Mouse (Mus musculus) hematopoietic stem cell, adult 5-6 weeks (primary cell): ENCODE measurements around the gene Fam192a. TPM values are rescaled to one million over a fixed set of nuclear protein-coding genes. Genes with fewer than 3 reads are reported as not detected.
A peak's percentile ranks its signal among the peaks of the same experiment; 100 is the strongest.

Source experiments
- ATAC-seq, 2 experiments: fragments of 125-278 bp in 1 of 2; replicated peaks in 1 of 2; 2 replicates each; pipeline ENCODE4 v1.8.0; 2016 to 2017; ENCODE audit warnings: inconsistent platforms in 2 of 2, mild to moderate bottlenecking in 2 of 2, moderate number of reproducible peaks in 2 of 2, low read depth in 1 of 2, moderate TSS enrichment in 1 of 2; ENCODE audit not compliant: low FRiP score in 2 of 2, poor library complexity in 2 of 2, severe bottlenecking in 2 of 2, insufficient read depth in 1 of 2, low TSS enrichment in 1 of 2
- total RNA-seq: library from RNA; stranded (forward); fragments of 172-1452, 232-1000 nt; gene quantifications from 2 replicates; pipeline ENCODE4 v1.2.3, GENCODE M21; 2017

The Fam192a gene
- total RNA-seq, 1 experiment from 2014 or later: 84.4 TPM

DNA sequence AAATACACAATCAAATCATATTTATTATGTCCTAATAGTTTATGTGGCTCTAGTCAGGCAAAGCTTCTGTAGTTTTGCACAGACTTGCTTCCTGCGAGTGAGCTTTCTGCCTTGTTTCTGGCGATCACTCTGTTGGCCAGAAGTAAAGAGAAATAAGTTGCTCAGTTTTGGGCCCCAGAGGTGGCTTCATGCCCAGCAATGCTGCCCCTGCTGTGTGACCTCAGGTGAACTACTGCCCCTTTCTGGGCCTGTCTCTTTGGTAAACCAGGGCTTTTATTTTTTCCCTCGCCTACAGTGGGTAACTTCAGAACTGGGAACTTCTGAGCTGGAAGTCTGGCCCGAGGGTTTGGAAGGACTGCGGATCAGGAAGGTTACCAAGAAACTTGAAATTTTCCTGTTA is 52.8 kb downstream of the Fam192a start:
- no peak for ATAC-seq

DNA sequence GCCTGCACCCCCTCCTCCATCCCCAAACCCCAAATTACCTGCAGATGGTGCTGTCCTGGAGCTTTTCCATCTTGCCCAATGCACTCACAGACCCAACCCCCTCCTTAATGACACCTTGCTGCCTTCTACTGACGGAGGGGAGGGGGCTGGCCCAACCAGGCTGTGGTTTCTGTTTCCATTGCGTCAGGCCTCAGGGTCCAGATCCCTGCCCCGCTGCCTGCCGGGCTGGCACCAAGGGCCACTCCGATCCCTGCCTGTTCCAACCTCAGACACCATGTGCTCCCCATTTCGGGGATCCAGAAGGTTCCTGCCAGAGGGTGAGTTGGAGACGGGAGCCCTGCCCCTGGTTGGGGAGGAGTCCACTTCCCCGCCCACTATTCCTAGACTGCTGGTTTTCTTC is 57.8 kb downstream of the Fam192a start:
- ATAC-seq: peak in 1 of 2 experiments; percentile 18; a peak in 1 of 4 replicates

DNA sequence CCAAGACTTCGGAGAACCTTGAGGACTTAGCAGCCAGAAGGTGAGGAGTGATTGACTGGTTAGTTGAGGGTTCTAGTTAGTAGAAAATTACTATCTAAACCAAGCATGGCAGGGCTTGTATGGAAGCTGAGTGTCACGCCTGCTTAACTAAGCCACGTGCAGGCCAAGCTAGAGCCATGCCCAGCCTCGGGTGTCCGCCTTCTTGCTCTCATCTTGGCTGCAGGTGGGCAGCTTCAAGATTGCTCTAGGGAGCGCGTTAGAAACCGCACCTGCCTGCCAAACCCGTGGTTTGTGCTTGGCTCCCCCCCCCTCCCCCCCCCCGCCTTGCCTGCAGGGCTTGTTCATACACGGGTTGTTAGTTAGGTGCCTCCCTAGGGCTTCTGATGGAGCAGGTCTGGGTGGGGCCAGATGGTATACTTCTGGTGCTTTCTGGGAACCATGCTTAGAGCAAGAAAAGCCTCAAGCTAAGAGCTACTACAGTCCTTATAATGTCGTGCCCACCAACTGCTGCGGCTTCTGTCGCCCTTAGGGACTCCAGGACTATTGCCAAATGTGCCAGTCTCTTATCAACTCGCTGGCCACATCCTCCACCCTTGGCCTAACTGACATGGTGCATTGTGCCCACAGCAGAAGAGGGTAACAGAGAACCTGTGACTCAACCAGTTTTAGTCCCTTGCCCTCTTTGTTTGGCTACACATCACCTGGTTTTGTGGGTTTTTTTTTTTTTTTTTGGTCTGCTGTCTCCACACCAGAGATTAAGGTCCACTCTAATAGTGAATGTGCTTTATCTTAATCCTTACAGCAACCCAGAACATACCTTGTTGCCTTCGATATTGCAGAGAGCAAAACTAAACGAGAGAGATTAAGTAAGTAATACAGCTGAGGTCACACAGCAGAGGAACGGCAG is 60.7 kb downstream of the Fam192a start:
- peak; percentile 77 to 84 for ATAC-seq

DNA sequence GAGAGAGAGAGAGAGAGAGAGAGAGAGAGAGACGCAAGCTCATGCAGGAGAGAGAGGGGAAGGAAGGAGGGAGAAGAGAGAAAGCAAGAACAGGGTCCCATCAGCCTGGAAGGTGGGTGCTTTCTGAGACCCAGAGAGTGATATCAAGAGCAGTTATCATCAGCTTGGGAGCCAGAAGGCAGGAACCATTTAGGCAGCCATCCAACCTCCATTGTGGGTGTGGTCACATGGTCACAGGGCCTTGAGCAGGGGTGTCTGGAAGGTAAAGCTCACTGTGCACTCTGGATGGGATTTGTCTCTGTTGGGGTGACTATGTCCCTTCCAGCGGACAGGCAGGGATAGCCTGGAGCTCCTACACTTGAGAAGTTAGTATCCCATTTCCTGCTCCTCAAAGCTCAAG is 61.8 kb downstream of the Fam192a start:
- ATAC-seq: no peak

DNA sequence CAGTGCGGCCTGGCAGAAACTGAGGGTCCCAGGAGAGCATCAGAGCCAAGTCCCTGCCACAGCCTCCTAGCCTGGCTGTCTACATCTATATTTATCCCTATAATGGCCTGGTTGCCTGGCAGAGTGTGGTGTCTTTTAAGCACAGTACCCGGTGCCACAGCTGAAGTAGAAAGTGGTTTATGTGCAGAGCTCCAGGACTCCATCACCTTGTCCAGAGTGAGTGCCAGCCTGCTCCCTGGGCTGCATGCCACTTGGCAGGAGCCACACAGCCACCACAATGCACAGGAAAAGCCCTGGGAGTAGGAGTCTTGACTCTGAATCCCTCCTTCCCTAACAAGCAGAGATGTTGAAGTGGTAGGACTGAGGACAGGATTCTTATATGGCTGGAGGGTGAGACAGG is 64.3 kb downstream of the Fam192a start:
- no peak for ATAC-seq

DNA sequence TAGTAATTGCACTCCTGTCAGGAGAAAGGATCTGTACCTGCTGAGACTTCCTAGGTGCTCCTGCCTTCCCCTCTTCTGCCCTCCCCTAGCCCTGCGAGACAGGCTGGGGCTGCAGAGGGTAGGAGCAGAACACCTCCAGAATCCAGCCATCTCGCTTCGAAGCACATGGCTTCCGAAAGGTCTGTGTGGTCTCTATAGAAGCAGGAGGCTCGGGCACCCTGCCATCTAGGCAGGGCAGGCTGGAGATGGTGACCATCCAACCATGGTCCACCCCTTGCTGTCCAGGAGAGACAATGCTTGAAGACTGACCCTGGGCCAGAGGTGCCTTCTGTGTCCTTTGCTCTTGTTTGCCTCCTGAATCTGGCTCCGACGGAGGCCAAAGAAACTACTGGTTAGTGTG is 66.2 kb downstream of the Fam192a start:
- ATAC-seq: no peak

DNA sequence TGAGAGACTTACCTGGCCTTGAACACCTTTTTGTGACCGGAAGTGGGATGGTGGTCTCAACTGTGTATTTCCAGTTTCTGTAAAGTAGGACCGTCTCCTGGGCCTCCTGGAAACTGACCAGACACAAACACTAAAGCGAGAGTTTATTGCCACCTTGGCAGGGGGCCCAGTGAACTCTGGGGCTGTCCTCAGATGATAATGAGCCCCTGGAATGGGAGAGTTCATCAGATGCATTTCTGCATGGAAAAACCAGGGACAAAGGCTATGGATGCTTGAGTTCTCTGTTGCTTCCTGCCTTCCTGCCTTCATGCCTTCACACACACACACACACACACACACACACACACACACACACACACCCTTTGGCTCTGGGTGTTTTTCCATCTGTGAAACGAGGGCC is 67.2 kb downstream of the Fam192a start:
- no peak for ATAC-seq

DNA sequence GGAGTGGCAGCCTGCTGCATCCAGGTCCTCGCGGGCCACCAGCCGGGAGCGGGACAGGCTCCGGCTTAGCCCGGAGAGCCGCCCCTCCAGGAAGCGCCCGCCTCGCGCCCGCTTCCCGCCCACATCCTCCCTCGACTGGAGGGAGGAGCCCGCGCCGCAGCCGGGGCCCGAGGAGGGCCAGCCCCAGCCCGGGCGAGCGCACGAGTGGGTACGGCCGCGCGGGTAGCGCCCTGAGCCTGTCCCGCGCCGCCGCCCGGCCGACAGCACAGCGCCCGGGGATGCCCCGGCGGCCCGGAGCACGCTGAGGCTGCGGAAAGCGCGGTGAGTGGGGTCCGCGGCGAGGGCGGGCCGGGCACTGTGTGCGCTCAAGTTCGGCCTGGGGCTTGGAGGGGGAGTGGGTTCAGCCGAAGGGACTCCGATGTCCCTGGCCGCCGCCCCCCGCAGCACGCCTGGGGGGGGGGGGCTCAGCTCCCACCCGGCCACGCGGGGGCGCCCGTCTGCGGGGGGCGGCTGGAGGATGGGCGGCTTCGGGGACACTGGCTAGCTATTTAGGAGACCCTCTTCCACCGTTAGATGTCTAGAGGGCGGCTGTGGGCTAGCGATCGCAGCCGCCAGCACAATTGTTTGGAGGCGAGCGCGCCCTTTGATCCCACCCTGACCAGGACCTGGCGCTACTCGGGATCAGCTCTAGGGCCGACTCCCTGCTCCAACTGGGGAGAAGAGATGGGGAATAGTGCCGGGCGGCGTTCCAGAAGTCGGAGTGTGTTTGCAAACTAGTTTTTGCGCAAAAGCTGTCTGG is 68.7 kb downstream of the Fam192a start, which contains the start of gene Cpne2:
Gene Cpne2 (plus strand): TSS at position 118 of the 799 bp plus-strand sequence.
- ATAC-seq: peak; percentile 64 to 70

DNA sequence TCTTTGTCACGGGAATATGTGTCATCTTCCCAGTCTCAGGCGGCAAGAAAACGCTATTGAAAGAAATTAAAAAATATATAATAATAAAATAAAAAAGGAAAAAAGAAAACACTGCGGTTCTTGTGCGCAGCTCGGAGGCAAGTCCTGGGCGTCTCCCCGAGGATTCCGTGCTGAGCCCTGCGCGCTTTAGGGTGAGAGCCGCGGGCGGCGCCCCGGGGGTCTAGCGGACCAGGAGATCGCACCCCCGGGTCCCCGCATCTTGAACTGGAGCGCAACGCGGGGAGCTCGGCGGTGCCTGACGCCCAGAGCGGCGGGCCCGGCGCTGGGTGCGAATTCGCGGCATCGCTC is 69.3 kb downstream of the Fam192a start:
- no peak for ATAC-seq

DNA sequence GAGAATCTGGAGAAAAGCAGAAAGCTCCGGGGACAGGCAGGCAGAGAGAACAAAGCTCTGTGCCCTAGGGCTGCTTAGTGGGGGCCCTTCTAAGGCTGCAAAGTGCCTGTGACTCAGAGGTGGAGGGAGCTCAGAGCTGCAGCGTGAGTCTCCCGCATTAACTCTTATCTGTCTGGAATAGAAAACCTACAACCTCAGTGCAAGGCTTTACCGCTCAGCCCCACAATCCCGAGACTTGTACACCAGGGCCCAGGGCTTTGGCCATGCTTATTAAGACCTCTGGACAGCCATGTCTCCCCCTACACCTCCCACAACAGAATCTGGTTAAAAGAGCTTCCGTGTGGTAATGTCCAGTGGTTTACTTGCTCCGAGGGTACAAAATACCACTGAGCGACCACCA is 69.8 kb downstream of the Fam192a start:
- ATAC-seq: no peak

DNA sequence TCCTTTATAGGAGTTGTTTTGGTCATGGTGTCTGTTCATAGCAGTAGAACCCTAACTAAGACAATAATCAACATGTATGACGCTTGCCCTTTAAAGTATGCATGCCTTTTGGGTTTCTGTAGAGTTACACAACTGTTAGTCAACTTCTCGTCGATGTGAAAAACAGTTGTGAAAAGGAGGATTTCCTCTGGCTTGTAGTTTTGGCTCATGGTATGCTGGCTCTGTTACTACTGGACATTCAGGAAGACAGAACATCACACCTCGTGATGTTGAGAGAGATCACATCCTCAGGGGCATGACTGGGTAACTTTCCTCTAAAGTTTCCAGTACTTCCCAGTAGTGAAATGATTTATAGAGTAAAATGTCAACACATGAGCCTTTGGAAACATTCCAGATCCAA is 71.2 kb downstream of the Fam192a start:
- ATAC-seq: peak in 1 of 2 experiments; percentile 29; a peak in 1 of 4 replicates

DNA sequence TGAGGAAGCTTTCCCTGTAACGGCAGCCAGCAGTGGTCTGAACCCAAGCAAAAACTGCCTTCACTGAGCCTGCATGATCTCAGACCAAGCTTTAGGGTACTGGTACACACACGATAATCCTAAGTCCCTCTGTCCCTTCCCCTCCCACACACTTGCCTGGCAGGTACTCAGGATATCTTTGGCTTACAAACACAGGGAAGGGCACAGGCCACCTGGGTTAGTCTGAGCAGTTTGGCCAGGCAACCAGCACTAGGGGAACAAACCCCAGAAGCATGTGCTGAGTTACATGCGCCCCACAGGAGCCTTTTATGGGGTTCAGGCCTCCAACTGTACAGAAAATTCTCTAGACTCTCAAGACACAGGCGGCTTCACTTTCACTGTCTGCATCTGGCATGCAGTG is 71.9 kb downstream of the Fam192a start:
- ATAC-seq: no peak

DNA sequence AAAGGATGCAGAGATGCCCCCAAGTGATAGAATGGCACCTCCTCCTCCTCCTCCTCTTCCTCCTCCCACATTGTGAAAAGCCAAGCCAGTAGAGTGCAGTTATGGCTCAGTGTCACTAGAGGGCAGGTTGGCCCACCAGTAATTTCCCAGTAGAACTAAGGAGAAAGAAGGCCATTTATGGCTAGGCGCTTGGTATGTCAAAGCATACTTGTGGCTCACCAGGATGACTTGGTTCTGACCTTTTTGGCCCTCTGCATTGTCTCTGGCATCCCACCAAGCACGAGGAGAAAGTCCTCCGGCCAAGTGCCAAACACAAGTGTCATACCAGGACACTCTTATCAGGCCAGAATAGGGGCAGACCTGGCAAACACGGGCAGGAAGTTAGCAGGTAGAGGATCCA is 73.6 kb downstream of the Fam192a start:
- ATAC-seq: peak; percentile 59 to 80

DNA sequence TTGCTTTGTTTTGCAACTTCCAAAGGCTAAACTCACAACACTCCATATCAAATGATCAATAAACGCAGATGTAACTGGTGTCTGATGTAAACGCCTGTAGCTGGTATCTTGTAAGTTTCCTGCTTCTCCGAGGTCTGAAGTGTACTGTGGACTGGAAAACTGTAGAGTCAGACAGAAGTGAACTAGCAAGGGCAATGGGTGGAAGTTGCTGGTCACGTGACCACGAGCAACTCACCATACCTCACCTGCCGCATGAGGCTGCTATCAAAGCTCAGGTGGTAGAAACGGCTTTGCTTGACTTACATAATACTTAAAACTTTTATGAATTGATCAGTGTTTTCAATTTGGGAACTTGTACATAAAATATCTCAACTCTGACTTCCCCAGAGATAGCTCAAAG is 74.6 kb downstream of the Fam192a start:
- ATAC-seq: no peak

DNA sequence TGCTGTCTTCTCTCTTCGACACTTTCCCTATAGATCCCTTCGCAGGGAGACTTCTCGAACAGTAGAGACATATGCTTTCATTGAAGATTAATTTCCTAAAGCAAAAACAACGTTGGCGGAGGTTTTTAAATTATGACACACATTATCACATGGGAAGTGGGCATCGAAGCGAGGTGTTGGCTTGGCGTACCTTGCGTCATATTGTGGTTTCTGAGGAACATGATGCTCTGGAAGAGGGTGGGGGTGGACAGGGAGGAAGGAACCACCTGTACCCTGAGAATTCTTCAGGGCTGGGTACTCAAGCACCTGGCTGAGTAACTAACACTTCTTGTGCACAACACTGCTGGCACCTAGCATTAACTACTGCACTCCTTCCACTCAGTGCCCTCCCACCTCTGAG is 77.2 kb downstream of the Fam192a start:
- peak in 1 of 2 experiments; percentile 51; a peak in 1 of 4 replicates for ATAC-seq
